Mouse (Mus musculus): ENCODE results near the gene Atxn2l.

Gene Atxn2l

GRCm38 (mm10) chr7:126464121-126464520 lies 39.1 kb downstream of the Atxn2l start:
- no peak for DNase-seq (ENCODE audit: extremely low read depth, insufficient read length, low spot score)

GRCm38 (mm10) chr7:126463547-126463946 lies 39.7 kb downstream of the Atxn2l start:
- no peak for DNase-seq (ENCODE audit: extremely low read depth, insufficient read length, low spot score)

GRCm38 (mm10) chr7:126463004-126463403 lies 40.2 kb downstream of the Atxn2l start, which contains the start of gene Atp2a1:
Gene Atp2a1 (minus strand): TSS chr7:126463108.
- DNase-seq (ENCODE audit: extremely low read depth, insufficient read length, low spot score), result no peak

- no peak for DNase-seq (ENCODE audit: extremely low read depth, insufficient read length, low spot score)
These were observed 41.6 kb downstream of the Atxn2l start for GRCm38 (mm10) chr7:126461626-126462025.

- no peak for DNase-seq (ENCODE audit: extremely low read depth, insufficient read length, low spot score)
These were observed 42.4 kb downstream of the Atxn2l start for GRCm38 (mm10) chr7:126460623-126461399.

- no peak for DNase-seq (ENCODE audit: extremely low read depth, insufficient read length, low spot score)
These were observed 44.2 kb downstream of the Atxn2l start for GRCm38 (mm10) chr7:126458844-126459618.

GRCm38 (mm10) chr7:126458225-126458624 lies 45.0 kb downstream of the Atxn2l start:
- no peak for DNase-seq (ENCODE audit: extremely low read depth, insufficient read length, low spot score)

- no peak for DNase-seq (ENCODE audit: extremely low read depth, insufficient read length, low spot score)
These were observed 46.6 kb downstream of the Atxn2l start for GRCm38 (mm10) chr7:126456382-126457266.

GRCm38 (mm10) chr7:126455242-126455641 lies 48.0 kb downstream of the Atxn2l start:
- no peak for DNase-seq (ENCODE audit: extremely low read depth, insufficient read length, low spot score)

- no peak for DNase-seq (ENCODE audit: extremely low read depth, insufficient read length, low spot score)
These were observed 49.4 kb downstream of the Atxn2l start for GRCm38 (mm10) chr7:126453861-126454260.

- no peak for DNase-seq (ENCODE audit: extremely low read depth, insufficient read length, low spot score)
These were observed 51.0 kb downstream of the Atxn2l start for GRCm38 (mm10) chr7:126452244-126452643.

GRCm38 (mm10) chr7:126450641-126451040 lies 52.6 kb downstream of the Atxn2l start:
- no peak for DNase-seq (ENCODE audit: extremely low read depth, insufficient read length, low spot score)

GRCm38 (mm10) chr7:126449991-126450390 lies 53.2 kb downstream of the Atxn2l start:
- DNase-seq (ENCODE audit: extremely low read depth, insufficient read length, low spot score), result no peak

GRCm38 (mm10) chr7:126448481-126448880 lies 54.8 kb downstream of the Atxn2l start:
- DNase-seq (ENCODE audit: extremely low read depth, insufficient read length, low spot score), result no peak

GRCm38 (mm10) chr7:126446217-126446616 lies 57.0 kb downstream of the Atxn2l start:
- DNase-seq (ENCODE audit: extremely low read depth, insufficient read length, low spot score), result no peak

GRCm38 (mm10) chr7:126445104-126445815 lies 58.0 kb downstream of the Atxn2l start:
- no peak for DNase-seq (ENCODE audit: extremely low read depth, insufficient read length, low spot score)

- DNase-seq (ENCODE audit: extremely low read depth, insufficient read length, low spot score), result no peak
These were observed 58.7 kb downstream of the Atxn2l start for GRCm38 (mm10) chr7:126444536-126444935.

GRCm38 (mm10) chr7:126443997-126444396 lies 59.2 kb downstream of the Atxn2l start:
- DNase-seq (ENCODE audit: extremely low read depth, insufficient read length, low spot score), result no peak
